Mouse (Mus musculus): ENCODE measurements around the gene E130114P18Rik. TPM values are rescaled to one million over a fixed set of nuclear protein-coding genes. Genes with fewer than 3 reads are reported as not detected.

Gene E130114P18Rik
- polyA plus RNA-seq, 1 experiment: not detected

DNA sequence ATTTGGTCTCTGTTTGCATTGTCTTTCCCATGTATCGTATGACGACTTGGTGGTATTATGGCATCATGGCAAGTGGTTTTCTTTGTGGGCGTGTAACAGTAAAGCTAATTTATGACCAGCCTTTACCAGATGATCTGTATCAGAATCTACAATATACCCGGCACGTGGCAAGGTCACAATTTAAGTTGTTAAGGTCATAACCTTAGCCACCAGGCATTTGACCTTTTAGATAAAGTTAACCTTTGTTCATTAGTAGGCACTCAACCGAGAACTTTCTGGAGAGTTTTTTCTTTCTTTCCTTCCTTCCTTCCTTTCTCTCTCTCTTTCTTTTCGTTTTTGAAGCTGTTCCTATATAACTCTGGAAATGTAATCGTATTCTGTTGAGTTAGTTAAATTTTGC lies 8.7 kb upstream of the E130114P18Rik start:
- Histone ChIP-seq H3K27ac (replicated peaks; ENCODE audit: low read depth, low read length) (peak overlapping the region; percentile 56; the same call in 1 of the 2 replicates), H3K4me1 (ENCODE audit: control insufficient read depth, insufficient read depth, insufficient read length, low read length) (peaks cover 21% of the 10 kb centered on the region), H3K4me3 (ENCODE audit: insufficient read depth, low read depth, low read length) (no peak overlapping the region)

GRCm38 (mm10) chr4:97785547-97786271 lies 7.8 kb upstream of the E130114P18Rik start:
- peak overlapping the region; percentile 52; the same call in 1 of the 2 replicates for H3K27ac ChIP-seq (replicated peaks; ENCODE audit: low read depth, low read length)
- no peak overlapping the region for H3K4me3 ChIP-seq (ENCODE audit: insufficient read depth, low read depth, low read length)
- peaks cover 21% of the 10 kb centered on the region for H3K4me1 ChIP-seq (ENCODE audit: control insufficient read depth, insufficient read depth, insufficient read length, low read length)

DNA sequence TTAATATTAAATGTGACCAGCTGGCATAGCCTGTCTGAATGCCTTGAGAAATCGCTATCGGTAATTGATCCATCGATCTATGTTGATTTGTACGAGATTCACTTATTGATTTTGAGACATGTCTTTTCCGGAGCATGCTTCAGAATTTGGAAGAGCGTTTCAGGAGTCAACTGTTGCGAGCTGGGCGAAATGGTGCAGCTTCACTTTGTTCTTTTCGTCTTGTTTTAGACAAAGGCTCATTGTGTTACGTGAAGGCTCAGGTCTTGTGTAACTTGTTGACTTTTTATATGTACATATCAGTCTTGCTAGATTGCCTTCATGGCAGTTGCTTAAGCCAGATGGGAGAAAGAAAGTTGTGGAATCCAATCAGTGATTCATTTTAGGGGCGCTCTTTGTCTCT lies 6.4 kb upstream of the E130114P18Rik start:
- no peak overlapping the region for H3K4me3 ChIP-seq (ENCODE audit: insufficient read depth, low read depth, low read length)
- H3K4me1 ChIP-seq (ENCODE audit: control insufficient read depth, insufficient read depth, insufficient read length, low read length): peaks cover 14% of the 10 kb centered on the region
- H3K27ac ChIP-seq (replicated peaks; ENCODE audit: low read depth, low read length): peak overlapping the region; percentile 57

DNA sequence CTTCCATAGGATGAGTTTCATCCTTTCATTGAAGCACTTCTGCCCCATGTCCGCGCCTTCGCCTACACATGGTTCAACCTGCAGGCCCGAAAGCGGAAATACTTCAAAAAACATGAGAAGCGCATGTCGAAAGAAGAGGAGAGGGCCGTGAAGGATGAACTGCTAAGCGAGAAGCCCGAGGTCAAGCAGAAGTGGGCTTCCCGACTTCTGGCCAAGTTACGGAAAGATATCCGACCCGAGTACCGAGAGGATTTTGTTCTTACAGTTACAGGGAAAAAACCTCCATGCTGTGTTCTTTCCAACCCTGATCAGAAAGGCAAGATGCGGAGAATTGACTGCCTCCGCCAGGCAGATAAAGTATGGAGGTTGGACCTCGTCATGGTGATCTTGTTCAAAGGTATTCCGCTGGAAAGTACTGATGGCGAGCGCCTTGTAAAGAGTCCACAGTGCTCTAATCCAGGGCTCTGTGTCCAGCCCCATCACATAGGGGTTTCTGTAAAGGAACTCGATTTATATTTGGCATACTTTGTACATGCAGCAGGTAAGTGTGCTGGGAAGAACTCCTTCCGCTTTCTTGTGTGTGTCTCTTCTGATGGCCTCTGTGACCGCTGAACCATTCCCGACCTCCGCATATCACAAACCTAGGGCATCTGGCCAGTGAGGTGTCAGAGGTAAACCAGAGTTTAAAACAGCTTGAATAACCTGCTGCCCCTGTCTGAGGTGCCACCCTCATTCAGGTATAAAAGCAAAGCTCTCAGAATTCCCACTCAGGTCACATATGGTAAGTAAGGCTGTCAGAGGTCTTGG lies 5.4 kb upstream of the E130114P18Rik start:
- Histone ChIP-seq H3K4me3 (ENCODE audit: insufficient read depth, low read depth, low read length) (no peak overlapping the region), H3K4me1 (ENCODE audit: control insufficient read depth, insufficient read depth, insufficient read length, low read length) (peaks cover 14% of the 10 kb centered on the region), H3K27ac (replicated peaks; ENCODE audit: low read depth, low read length) (peak overlapping the region; percentile 57)

GRCm38 (mm10) chr4:97782497-97782896 lies 4.6 kb upstream of the E130114P18Rik start:
- Histone ChIP-seq H3K27ac (replicated peaks; ENCODE audit: low read depth, low read length) (peak overlapping the region; percentile 57), H3K4me1 (ENCODE audit: control insufficient read depth, insufficient read depth, insufficient read length, low read length) (peaks cover 14% of the 10 kb centered on the region), H3K4me3 (ENCODE audit: insufficient read depth, low read depth, low read length) (no peak overlapping the region)

DNA sequence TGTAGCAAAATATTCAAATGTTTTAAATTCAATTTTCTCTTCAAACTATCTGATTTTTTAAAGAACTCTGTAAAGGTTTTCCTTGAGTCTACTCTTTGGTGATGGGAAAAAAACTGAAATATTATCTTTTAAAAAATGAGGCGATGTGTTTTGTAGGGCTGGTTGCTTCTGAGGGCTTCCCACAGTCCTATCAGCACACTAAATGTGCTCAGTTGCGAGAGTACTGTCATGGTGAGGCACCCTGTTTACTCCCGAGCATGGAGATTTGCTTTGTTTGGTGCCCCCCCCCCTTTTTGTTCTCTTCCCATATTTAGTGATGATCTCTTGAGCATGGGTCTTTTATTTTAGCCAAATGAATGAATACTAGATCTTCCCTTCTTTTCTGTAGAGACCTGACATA lies 4.2 kb upstream of the E130114P18Rik start:
- Histone ChIP-seq H3K4me3 (ENCODE audit: insufficient read depth, low read depth, low read length) (no peak overlapping the region), H3K4me1 (ENCODE audit: control insufficient read depth, insufficient read depth, insufficient read length, low read length) (peaks cover 12% of the 10 kb centered on the region), H3K27ac (replicated peaks; ENCODE audit: low read depth, low read length) (peak overlapping the region; percentile 66)

- peak overlapping the region; percentile 59; the same call in 1 of the 2 replicates for H3K27ac ChIP-seq (replicated peaks; ENCODE audit: low read depth, low read length)
- peak overlapping the region; percentile 24 for H3K4me3 ChIP-seq (ENCODE audit: insufficient read depth, low read depth, low read length)
- H3K4me1 ChIP-seq (ENCODE audit: control insufficient read depth, insufficient read depth, insufficient read length, low read length): peaks cover 10% of the 10 kb centered on the region
Observed at GRCm38 (mm10) chr4:97780666-97781435, 3.0 kb upstream of the E130114P18Rik start.

GRCm38 (mm10) chr4:97780024-97780423 lies 2.1 kb upstream of the E130114P18Rik start:
- Histone ChIP-seq H3K27ac (replicated peaks; ENCODE audit: low read depth, low read length) (peak overlapping the region; percentile 79), H3K4me1 (ENCODE audit: control insufficient read depth, insufficient read depth, insufficient read length, low read length) (peaks cover 10% of the 10 kb centered on the region)

GRCm38 (mm10) chr4:97779003-97779930 lies 1.4 kb upstream of the E130114P18Rik start:
- Histone ChIP-seq H3K4me1 (ENCODE audit: control insufficient read depth, insufficient read depth, insufficient read length, low read length) (peaks cover 10% of the 10 kb centered on the region), H3K4me3 (ENCODE audit: insufficient read depth, low read depth, low read length) (peak overlapping the region; percentile 99), H3K27ac (replicated peaks; ENCODE audit: low read depth, low read length) (peak overlapping the region; percentile 89)

More at GRCm38 (mm10) chr4:97780024-97780423, 2.1 kb upstream of the E130114P18Rik start:
- H3K4me3 ChIP-seq (ENCODE audit: insufficient read depth, low read depth, low read length): peak overlapping the region; percentile 49

DNA sequence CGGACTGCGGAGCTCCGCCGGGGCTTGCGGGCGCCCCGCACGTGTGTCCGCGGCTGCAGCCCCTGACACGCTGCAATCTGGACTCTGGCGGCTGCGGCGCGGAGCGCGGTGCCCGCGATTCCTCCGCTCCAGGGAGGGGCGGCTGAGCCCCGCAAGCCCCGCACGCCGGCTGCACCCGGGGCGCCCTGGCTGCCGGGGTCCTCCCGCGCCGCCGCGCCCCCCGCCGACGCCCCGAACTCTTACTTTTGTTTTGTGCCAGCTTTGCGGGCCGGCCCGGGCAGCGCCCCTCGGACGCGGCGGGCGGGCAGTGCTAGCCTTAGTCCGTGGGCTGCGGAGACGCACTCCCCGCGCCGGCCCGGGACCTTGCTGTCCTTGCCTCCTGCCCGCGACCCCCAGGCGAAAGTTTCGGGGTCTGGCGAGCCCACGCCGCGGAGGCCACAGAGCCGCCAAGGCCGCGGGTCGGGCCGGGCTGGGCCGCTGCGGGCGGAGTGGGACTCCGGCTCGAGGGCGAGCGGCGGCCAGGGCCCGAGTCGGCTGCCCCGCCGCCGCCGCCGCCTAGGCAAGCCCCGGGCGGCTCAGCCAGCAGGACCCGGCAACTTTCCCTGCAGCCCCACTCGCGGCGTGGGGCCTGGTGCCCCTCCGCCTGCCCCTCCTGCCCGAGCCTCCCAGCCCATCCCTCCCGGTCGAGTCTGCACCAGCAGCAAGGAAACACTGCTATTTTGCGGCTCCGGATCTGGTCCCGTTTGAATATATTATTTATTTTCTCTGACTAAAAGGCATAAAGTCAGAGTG lies 529 bp upstream of the E130114P18Rik start:
- peak overlapping the region; percentile 99 for H3K4me3 ChIP-seq (ENCODE audit: insufficient read depth, low read depth, low read length)
- peaks cover 8% of the 10 kb centered on the region for H3K4me1 ChIP-seq (ENCODE audit: control insufficient read depth, insufficient read depth, insufficient read length, low read length)
- peak overlapping the region; percentile 83 for H3K27ac ChIP-seq (replicated peaks; ENCODE audit: low read depth, low read length)

- Histone ChIP-seq H3K4me1 (ENCODE audit: control insufficient read depth, insufficient read depth, insufficient read length, low read length) (peaks cover 2% of the 10 kb centered on the region; the same call in 1 of the 2 replicates), H3K4me3 (ENCODE audit: insufficient read depth, low read depth, low read length) (peak overlapping the region; percentile 99), H3K27ac (replicated peaks; ENCODE audit: low read depth, low read length) (peak overlapping the region; percentile 83)
Observed at GRCm38 (mm10) chr4:97777081-97777705, 685 bp downstream of the E130114P18Rik start.

DNA sequence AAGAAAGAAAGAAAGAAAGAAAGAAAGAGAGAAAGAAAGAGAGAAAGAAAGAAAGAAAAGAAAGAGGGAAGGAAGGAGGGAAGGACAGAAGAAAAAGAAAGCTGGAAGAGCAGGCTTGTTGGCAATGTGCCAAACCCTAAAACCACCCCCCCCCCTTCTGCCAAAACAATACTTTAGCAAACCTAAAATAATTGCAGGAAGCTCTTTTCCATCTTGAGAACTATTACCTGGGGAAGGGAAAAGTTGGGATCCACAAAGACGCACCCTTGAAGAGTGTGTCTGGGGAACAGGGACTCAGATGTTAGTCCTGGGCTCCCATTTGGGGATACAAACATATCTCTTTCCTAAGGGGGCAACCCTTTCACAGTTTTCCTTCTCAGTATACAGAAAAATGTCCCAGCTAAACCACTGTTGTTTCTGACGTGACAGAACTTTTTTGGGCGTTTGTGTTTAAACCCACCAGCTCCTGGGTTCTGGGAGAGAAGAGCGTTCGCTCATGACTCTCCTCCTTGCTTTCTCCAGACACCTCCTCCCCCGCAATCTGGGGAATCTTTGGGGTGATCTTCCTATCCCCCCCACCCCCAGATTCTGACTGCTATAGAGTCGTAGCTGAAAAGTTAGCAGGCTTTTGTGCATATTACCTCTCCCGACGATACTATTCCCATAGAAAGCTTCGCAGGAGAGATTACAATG lies 1.3 kb downstream of the E130114P18Rik start:
- no peaks in the 10 kb centered on the region for H3K4me1 ChIP-seq (ENCODE audit: control insufficient read depth, insufficient read depth, insufficient read length, low read length)
- peak overlapping the region; percentile 77 for H3K27ac ChIP-seq (replicated peaks; ENCODE audit: low read depth, low read length)

More for the DNA sequence above, 1.3 kb downstream of the E130114P18Rik start:
- H3K4me3 ChIP-seq (ENCODE audit: insufficient read depth, low read depth, low read length): peak overlapping the region; percentile 86
